Mouse (Mus musculus) heart, postnatal 25 days (tissue): Measurements from ENCODE around the gene Clcn6. TPM values are rescaled to one million over a fixed set of nuclear protein-coding genes. Genes with fewer than 3 reads are reported as not detected.

ENCODE experiments used
- DNase-seq: peaks from one replicate; pipeline ENCODE4 v3.0.0; 2022; ENCODE audit warnings: low spot score
- intact Hi-C: fragments of 180-260 bp; cut with DNase I; formaldehyde crosslinking; loops from one replicate; pipeline ENCODE4 v1.15.1; 2025
- total RNA-seq, 2 experiments: library from RNA; stranded (reverse); gene quantifications; 2 replicates each; pipeline ENCODE4 v1.2.3; 2021

The Clcn6 gene
- total RNA-seq, 2 experiments from 2014 or later = 8.6 to 8.7 TPM

DNA sequence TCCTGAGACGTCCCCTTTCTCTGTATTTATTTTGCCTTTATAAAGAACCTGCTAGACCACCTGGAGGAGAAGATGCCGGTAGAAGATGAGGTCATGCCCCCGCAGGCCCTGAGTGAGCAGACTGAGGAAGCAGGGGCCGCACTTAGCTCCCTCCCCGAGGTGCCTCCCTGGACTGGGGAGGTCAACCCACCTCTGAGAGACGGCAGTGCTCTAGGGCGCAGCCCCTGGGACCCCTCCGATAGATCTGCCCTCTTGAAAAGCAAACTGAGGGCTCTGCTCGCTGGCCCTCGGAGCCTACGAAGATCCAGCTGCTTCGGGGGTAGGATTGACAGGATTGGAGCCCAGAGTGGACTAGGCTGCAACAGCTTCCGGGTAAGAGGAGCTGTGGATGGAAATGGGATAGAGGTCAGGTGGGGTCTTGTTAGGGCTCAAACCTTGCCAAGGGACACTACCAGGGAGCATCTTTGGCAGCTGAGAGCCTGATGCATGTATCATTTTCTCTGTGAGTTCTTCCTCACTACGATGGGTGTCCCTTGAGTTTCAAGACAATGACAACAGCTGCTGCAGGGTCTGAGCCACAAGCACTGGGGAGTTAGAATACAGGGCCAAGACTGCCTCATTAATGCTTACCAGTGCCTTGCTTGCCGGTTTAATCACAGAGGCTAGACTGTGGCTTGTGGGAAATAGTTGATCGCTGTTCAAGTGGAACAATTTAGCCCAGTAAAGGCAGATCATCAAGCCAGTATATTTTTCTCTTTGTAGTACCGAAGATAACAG, 37.4 kb downstream of the Clcn6 start:
- no peak for DNase-seq
- intact Hi-C loops = no loop called here

DNA sequence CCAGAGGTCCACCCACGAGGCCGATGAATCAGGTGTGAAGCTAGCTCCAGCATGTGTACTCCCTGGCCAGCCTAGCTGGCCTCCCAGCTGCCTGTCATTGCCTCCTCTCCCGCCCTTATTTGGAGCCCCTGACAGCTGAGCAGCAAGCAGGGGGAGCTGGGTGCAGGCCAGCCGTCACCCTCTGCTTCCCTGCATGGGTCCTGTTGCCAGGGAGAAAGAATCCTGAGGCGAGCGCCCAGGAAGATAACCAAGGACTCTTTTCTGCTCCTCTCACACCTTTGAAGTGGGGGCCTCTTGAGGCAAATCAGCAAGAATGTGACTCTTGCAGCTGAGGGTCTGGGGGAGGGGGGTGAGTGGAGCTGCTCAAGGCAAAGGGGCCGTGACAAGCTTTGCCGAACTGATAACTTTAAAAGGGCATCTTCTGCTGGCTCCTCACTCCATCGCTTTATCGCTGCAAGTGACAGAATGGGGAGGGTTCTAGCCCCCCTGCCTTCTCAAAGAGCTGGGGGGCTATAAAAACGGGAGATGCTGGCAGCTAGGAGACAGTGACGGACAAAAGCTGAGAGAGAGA, 38.3 kb downstream of the Clcn6 start, which contains the start of gene Nppa:
Gene Nppa (plus strand): TSS at position 521 of the 571 bp plus-strand sequence.
- DNase-seq = peak; percentile 15
- intact Hi-C loops = no loop called here

DNA sequence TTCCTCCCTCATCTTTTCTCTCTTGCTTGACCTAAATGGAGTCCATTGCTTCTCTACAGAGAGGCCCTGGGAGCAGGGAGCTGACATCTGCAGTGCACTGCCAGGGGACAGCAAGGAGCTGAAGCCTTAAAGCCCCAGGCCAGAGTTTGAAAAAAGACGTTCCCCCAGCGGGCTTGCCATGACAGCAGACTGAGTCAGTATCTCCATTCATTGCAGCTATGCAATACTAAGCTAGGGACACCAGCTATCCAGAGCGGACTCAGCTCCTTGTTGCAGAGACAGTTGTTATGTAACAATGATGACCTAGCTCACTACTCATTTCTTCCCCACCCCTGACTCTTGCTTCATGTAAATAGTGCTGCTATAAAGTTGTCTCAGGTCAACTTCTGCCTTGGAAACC, 43.3 kb downstream of the Clcn6 start:
- no peak for DNase-seq
- intact Hi-C loops = no loop called here

DNA sequence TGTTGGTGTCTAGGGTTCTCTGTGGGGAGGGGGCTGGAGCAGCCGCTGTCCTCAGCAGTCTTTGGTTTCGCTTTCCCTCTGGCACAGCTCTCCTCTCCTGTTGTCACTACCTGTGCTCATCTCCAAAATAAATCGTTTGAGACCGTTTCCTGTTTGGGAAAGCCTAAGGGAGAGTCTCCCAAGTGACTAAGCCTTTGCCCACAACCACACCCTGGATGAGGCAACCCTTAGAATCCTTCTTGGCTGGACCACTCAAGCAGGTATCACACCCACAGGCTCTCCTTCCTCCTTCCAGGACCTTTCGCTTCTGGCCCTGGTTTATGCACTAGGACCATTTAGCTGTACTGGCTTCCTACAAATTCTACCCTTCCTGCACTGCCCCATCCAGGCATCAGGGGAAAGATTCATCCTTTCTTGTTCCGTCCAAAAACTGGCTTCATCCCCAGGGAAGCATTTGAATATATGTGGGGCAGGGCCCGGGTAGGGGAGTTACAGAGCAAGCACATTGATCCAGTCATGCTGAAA, 45.0 kb downstream of the Clcn6 start:
- intact Hi-C loops = no loop called here

DNA sequence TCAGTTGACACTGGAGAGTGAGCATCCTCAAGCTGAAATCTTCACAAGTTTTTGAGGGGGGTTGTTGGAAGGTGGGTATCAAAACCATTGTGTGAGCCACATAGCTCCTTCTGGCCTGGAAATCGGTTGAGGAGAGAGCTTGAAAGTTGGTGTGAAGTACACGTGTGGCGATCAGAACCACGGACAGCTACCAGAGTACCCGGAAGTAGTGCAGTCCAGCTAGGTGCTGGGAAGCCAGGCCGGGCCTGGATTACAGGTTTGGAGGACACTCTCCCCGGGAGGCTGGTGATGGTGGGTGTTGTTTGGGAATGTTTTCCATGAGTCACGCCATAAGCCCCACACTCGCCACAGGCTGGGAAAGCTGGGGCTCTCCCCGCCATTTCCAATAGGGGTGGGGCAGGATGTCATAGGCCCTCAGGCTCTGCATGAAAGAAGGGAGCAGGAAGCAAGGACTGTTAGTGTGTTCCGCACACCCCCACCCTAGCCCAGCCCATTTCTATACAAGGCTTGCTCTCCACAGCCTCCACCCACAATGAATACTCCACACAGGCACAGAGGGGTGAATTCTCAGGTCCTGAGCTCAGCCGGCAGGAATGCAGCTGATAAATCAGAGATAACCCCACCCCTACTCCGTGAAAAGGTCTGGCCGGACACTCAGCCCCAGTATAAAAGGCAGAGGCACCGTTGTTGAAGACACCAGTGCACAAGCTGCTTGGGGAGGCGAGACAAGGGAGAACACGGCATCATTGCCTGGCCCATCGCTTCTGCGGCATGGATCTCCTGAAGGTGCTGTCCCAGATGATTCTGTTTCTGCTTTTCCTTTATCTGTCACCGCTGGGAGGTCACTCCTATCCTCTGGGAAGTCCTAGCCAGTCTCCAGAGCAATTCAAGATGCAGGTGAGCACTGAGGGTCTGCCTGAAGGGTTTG, 53.2 kb downstream of the Clcn6 start, which contains the start of gene Nppb:
Gene Nppb (plus strand): TSS at position 584 of the 928 bp plus-strand sequence.
- intact Hi-C loops = no loop called here
- DNase-seq = no peak

More for the DNA sequence above, 45.0 kb downstream of the Clcn6 start:
- DNase-seq = no peak

DNA sequence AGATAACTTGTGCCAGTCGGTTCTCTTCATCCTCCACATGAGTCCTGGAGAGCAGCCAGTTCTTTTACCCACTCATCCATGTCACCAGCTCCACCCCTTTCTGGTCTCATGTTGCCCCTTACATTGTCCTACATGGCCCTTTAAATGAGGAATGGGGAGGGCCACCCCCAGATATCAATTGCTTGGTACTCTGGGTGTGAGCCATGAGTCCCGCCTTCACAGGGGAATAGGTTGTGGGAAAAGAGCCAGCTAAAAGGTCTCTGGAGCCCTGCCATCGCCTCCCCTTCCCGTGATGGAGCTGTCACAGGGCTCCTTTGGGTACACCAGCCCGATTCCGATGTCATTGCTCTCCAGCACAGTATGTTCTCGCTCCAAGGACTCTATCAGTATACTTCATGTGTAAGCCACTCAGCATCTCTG, 59.2 kb downstream of the Clcn6 start:
- DNase-seq = no peak
- intact Hi-C loops = no loop called here

DNA sequence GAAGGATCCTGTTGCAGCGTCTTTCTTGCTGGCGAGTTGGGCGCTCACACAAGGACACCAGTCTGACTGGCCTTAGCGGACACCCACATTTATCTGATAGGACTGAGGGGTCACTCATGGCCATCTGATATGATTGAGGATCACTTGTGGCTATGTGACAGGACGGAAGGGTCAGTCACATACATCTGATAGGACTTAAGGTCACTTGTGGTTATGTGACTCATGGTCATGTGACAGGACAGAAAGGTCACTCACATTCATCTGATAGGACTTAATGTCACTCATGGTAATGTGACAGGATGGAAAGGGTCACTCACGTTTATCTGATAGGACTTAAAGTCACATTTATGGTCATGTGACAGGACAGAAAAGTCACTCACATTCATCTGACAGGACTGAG, 60.2 kb downstream of the Clcn6 start:
- DNase-seq = no peak
- intact Hi-C loops = no loop called here

DNA sequence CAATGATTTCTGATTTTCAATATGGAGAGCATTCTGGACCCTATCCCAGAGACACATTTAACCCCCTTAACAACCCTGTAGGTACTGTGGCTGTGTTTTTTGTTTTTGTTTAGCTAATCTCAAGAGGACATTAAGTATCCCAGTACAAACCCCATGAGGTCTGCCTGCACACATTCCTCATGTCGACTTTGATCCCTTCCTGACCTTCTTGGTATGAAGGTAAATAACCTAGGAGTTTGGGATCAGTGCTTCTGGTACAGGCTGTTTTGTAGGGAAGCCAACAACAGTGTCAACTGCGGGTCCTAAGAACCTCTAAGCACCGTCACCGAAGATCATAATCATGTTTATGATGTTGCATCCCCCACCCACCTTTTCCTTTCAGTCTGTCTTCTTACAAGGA, 60.9 kb downstream of the Clcn6 start:
- intact Hi-C loops = no loop called here
- no peak for DNase-seq

DNA sequence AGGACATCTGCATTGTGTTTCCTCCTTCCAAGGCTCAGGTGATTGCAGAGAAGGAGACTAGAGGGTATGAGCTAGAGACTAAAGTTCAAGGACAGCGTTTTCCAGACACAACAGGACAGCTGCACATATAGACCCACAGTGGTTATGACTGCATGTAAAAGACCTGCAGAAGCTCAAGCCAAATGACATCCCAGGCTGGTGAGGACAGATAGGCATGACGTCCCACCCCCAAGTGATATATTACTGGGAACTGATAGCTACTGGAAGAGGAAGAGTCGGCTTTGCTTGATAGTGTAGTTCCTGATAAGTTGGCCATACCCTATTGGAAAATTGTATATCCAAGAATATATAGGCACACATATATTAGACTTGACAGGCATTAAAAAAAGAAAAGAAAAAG, 62.4 kb downstream of the Clcn6 start:
- intact Hi-C loops = no loop called here
- DNase-seq = no peak

DNA sequence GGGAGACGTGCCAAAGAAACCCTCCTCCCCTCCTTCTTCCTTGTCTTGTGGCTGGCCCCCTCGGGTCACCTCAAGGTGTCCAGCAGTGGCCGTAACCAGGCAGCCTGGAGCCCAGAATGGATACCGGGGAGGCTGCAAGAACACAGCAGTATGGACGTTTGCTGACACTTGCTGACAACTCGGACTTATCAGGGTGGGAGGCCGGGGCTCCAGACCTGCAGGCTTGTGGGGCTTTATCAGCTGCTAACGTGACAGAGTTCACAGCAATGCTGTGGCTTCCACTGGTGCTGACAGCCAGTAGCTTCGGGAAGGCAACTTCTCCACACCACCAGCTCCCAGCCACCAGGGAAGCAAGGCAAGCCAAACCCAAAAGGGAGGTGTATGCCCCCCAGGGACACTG, 69.3 kb downstream of the Clcn6 start:
- intact Hi-C loops = no loop called here
- no peak for DNase-seq

DNA sequence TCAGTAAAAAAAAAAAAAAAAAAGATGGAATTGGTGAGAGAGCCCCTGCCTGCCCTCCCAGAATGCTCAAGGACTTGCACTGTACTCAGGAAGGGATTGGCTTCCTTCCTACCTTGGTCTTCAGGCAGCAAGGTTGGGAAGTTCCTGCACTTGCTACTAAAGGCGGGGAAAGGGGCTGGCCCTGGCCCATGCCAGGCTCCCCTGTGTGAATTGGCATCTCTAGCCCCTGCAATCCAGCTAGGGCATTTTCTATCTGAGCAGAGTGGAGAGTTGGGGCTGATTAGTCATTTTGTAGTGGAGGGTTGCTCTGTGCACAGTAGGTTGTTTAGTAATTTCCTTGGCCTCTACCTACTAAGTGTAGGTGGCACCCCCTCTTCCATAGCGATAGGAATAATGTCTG, 69.8 kb downstream of the Clcn6 start:
- intact Hi-C loops = no loop called here
- DNase-seq = no peak

DNA sequence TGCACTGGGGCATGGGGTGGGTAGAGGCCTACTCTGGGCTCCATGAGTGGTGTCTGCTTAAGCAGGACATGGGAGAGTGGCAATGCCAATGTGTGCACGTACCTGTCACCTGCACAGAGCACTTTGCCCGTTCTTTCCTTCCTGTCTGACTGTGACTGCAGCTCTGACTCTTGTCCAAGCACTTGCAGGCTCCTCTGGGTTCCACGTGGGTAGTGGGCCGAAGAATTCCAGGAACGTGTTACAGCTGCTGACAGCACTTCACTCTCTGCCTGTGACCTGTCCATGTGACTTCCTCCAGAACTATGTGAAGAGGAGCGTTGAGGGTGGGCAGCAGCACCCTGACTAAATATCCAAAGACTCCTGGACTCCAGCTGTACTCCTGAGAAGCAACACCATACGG, 72.9 kb downstream of the Clcn6 start:
- DNase-seq = no peak
- intact Hi-C loops = no loop called here

DNA sequence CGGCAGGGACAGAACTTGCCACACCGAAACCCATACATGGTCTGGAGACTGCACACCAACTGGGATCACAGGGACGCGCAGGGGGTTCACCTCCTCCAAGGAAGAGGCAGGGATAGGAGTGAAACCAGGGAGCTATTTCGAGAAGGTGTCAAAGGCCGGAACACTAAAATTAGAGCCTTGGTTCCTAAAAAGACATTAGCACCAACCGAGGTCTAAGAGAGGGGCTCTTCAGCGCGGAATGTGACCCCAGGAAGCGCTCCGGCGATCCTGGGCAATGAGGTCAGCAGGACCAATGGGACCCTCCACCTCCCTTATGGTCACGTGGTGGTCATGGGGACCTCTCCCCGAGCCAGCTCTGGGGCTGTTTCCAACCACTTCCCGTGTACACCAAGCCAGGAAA, 75.0 kb downstream of the Clcn6 start:
- DNase-seq = no peak
- intact Hi-C loops = loop anchor here (5.0 kb wide), 1 partner anchor 99 kb away; no protein-coding TSS in a partner anchor

DNA sequence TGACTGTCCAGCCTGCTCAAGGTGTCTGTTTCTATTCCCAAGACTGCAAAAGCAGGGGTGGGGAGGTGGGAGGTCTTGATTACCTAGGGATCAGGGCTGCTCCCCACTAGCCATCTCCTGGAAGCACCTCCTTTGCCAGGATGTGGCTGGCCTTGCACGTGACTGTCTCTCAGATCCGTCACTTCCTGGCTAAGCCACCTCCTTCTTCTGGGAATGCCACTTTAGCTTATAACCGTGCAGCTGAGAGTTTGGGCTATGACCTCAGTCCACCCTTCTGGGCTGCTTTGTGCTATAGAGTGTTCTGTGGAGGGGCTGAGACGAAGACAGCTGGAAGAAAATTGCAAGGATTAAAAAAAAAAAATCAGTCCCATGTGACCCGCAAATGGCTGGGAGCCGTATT, 75.8 kb downstream of the Clcn6 start:
- intact Hi-C loops = loop anchor here (5.0 kb wide), 1 partner anchor 100 kb away; no protein-coding TSS in a partner anchor

DNA sequence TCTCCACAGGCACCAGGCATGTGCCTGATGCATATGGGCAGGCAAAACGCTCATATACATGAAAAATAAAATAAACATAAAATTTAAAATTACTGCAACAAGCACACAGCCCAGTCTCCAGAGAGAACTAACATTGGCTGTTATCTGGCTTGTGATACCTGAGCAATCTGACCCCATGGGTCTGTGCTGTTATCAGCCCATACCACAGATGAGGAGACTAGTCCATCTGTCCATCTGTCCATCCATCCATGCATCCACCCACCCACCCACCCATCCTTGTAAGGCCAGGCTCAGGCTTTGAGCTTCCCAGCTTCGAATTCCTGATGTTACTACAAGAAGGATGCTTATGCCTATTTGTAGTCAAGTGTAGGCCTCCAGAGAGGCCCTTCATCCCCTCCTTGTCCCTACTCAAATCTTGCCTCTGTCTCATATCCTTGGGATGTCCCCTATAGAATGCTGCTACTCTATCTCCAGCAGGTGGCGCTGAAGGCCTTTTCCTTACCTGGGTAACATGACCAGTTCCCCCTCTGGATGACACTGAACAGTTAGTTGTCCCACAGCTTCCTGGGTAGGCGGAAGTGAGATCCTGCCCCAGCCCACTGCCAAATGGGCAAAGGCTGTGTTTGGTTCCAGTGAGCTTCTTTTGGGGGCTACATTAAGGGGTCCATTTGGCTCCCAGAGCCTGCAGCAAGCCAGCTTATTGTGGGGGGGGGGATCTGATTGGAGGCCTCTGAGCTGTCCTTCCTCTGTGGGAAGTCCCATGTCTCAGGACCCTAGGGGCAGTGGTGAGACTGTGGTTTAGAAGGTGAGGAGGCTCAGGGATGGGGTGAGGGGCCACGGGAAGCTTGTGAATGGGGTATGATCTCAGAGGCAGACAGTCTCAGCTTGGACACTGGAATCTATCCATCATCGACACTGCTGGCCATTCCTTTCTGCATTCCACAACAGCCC, 78.5 kb downstream of the Clcn6 start:
- DNase-seq = no peak
- intact Hi-C loops = loop anchor here (1.0 to 5.0 kb wide), 2 partner anchors 48 to 102 kb away; no protein-coding TSS in a partner anchor

More for the DNA sequence above, 75.8 kb downstream of the Clcn6 start:
- no peak for DNase-seq

DNA sequence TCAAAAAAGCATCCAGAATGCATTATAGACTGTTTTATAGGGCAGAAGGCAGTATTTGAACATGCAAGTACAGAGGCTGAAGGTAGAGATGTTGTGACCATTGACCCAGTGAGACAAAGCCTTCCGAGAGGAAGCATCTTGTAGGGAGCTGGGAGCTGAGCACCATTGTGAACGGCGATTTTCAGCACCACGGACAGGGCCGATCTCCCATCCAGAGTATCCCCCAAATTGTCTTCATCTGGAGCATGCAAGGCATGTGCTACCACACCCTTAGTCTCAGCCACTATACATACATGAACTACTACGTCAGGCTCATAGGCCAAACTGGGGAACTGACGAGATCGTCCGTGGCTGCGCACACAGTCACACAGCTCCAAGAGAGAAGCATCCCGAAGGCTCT, 81.5 kb downstream of the Clcn6 start:
- DNase-seq = no peak
- intact Hi-C loops = no loop called here
